Mouse (Mus musculus): Measurements from ENCODE around the gene Olfr527.

The Olfr527 gene

GRCm38 (mm10) chr7:140333717-140334116, at the start of gene Olfr527:
Gene Olfr527, plus strand, starts transcription at chr7:140334017.
- in situ Hi-C loops (cut with MboI; ENCODE audit: unreplicated experiment in 2 of 2) = no loop called here

- in situ Hi-C loops (cut with MboI; ENCODE audit: unreplicated experiment in 2 of 2) = no loop called here
Measured at GRCm38 (mm10) chr7:140295746-140296145, 38.1 kb upstream of the Olfr527 start.

- in situ Hi-C loops (cut with MboI; ENCODE audit: unreplicated experiment in 2 of 2) = no loop called here
Measured at GRCm38 (mm10) chr7:140296876-140297275, 36.9 kb upstream of the Olfr527 start.

- in situ Hi-C loops (cut with MboI; ENCODE audit: unreplicated experiment in 2 of 2) = no loop called here
Measured at GRCm38 (mm10) chr7:140299416-140299815, 34.4 kb upstream of the Olfr527 start.

- in situ Hi-C loops (cut with MboI; ENCODE audit: unreplicated experiment in 2 of 2) = no loop called here
Measured at GRCm38 (mm10) chr7:140319861-140320385, 13.9 kb upstream of the Olfr527 start.

- in situ Hi-C loops (cut with MboI; ENCODE audit: unreplicated experiment in 2 of 2) = no loop called here
Measured at GRCm38 (mm10) chr7:140320558-140320957, 13.3 kb upstream of the Olfr527 start, which contains the start of gene Olfr525. Gene Olfr525, plus strand, starts transcription at chr7:140320858.

GRCm38 (mm10) chr7:140321135-140321534, 12.7 kb upstream of the Olfr527 start:
- in situ Hi-C loops (cut with MboI; ENCODE audit: unreplicated experiment in 2 of 2) = no loop called here

- in situ Hi-C loops (cut with MboI; ENCODE audit: unreplicated experiment in 2 of 2) = no loop called here
Measured at GRCm38 (mm10) chr7:140329766-140330304, 4.0 kb upstream of the Olfr527 start.

GRCm38 (mm10) chr7:140361571-140361970, 27.8 kb downstream of the Olfr527 start, which contains the start of gene Olfr60:
Gene Olfr60, minus strand, starts transcription at chr7:140361671.
- in situ Hi-C loops (cut with MboI; ENCODE audit: unreplicated experiment in 2 of 2) = no loop called here

GRCm38 (mm10) chr7:140374300-140374699, 40.5 kb downstream of the Olfr527 start:
- in situ Hi-C loops (cut with MboI; ENCODE audit: unreplicated experiment in 2 of 2) = no loop called here

- in situ Hi-C loops (cut with MboI; ENCODE audit: unreplicated experiment in 2 of 2) = no loop called here
Measured at GRCm38 (mm10) chr7:140376231-140376630, 42.4 kb downstream of the Olfr527 start, which contains the start of gene Olfr530. Gene Olfr530, minus strand, starts transcription at chr7:140376331.

- in situ Hi-C loops (cut with MboI; ENCODE audit: unreplicated experiment in 2 of 2) = no loop called here
Measured at GRCm38 (mm10) chr7:140376911-140377310, 43.1 kb downstream of the Olfr527 start.

Data from v-Abl transformed pro-B cells (cell line).